Mouse (Mus musculus): ENCODE measurements around the gene Cyth4.

DNA sequence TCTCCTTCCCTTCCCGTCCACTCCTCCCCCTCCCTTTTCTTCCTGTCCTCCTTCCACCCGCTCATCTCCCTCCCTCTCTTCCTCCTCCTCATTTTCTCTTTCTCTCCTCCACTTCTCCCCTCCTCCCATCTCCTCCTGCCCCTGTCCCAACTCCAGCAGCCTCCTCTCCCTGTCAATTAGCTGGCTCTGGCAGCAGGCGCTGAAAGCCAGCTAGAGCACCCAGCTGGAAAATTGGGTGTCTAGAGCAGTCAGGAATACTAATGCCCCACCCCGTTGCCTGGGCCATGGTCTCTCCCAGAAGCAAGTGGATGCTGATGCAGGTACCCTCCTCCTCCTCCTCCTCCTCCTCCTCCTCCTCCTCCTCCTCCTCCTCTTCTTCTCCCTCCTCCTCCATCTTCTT, 54.3 kb downstream of the Cyth4 start:
- TF ChIP-seq CTCF (IDR thresholded peaks at IDR 0.05; ENCODE audit: control insufficient read depth, insufficient read depth, low read length) (no peak), POLR2A (IDR thresholded peaks at IDR 0.05; ENCODE audit: borderline replicate concordance, control insufficient read depth, low read depth, low read length) (no peak)
